Mouse (Mus musculus): ENCODE results near the gene Crispld2.
A peak's percentile ranks its signal among the peaks of the same experiment; 100 is the strongest.

The Crispld2 gene

GRCm38 (mm10) chr8:119992249-119992648, at the start of gene Crispld2:
TSS of gene Crispld2 (plus strand) at chr8:119992438.
- peak; percentile 30 to 34 for DNase-seq

GRCm38 (mm10) chr8:119943616-119944015, 48.6 kb upstream of the Crispld2 start:
- no peak for DNase-seq

GRCm38 (mm10) chr8:119944096-119944811, 48.0 kb upstream of the Crispld2 start:
- peak; percentile 73 to 74 for DNase-seq

DNA sequence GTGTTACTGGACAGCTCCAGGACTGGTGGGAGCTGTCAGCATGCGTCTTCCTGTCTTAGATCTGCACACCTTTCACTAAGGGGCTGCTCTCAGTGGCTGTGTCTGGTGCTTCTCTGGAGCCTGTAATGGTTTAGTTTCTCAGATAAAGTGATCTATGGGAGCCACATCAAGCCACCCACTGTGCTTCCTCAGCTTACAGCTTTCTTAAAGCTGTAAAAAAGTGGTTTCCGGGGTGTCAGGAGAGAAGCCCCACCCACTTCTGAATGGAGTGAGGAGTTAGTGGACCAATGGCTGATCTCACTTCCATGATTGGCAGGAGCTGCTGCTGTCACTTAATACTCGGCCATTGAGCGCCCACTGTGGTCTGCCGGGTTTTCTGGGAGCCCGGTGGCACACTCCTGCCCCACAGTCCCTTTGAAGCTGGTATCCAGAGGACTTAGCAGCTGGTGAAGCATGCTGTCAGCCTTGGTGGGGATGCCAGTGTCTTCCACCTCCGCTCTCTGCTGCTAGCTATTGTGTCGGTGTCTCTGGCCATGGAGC, 45.8 kb upstream of the Crispld2 start:
- no peak for DNase-seq

GRCm38 (mm10) chr8:119947653-119948052, 44.6 kb upstream of the Crispld2 start:
- no peak for DNase-seq

DNA sequence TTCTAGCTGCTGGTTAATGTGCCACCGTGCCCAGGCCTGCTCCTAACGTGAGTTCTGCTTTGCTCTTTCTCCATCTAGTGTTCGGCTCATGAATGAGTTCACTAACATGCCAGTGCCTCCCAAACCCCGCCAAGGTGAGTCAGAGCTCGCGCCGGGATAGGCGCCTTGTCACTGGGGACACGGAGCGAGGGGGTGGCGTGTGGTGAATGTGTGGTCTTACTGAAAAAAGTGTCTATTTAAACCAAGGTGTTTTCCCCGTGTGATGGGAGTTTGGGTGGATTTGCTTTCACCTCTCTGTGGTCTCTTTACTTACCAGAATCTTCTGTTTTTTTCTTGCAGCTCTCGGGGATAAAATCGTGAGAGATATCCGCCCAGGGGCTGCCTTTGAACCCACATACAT, 43.9 kb upstream of the Crispld2 start:
- DNase-seq = no peak

DNA sequence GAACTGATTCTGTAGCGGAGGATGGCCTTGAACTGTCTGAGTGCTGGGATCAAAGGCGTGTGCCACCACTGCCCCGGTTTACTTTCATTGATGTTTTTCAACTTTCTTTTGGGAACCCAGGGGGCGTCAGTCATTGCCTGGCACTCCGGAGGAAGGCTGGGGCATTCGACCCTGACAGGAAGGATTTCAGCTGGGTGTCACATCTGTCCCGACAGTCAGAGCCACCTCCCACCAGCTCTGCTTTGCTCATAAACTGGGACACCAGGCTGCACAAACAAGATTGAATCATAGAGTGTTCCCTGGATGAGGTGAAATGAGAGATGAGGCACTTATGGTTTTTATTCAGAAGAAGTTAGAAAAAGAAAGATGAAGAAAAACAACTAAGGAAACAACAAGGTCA, 40.0 kb upstream of the Crispld2 start:
- no peak for DNase-seq

DNA sequence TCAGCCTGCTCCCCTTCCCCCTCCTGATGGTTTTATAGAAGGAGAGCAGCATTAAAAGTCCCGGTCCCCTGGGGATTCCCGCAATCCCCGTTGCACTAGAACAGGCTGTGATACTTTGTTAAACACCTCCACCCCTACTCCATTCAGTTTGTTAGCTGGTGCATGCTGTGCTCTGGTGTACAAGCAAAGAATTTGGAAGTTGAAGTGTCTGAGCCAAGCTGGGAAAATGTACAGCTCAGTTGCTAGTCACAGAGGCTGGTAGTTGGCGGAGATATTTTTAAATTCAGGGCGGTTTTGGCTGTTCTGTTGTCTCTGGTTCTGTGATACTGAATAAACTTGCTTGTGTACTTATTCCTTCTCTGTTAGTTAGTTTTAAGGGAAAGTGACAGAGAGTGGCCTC, 39.5 kb upstream of the Crispld2 start:
- no peak for DNase-seq

GRCm38 (mm10) chr8:119955333-119955732, 36.9 kb upstream of the Crispld2 start:
- DNase-seq = no peak

- no peak for DNase-seq
Measured at GRCm38 (mm10) chr8:119958076-119958475, 34.2 kb upstream of the Crispld2 start.

- no peak for DNase-seq
Measured at GRCm38 (mm10) chr8:119960531-119961104, 31.6 kb upstream of the Crispld2 start.

DNA sequence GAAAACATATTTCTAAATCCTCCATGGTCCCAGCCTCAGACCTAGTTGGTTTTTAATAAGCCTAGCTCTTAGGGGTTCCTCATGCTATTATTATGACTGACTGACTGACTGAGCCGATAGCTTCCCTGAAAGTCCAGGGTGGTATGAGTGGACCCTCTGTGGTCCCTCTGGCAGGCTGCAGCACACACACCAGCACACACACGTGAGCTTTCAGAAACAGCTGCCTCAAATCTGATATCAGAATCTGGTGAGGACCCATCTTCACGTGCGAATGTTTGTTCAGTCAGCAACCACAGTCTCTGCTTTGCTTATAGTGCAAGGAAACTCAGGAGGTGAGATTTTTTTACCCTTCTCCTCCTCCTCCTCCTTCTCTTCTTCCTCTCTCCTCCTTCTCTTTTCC, 27.4 kb upstream of the Crispld2 start:
- no peak for DNase-seq

DNA sequence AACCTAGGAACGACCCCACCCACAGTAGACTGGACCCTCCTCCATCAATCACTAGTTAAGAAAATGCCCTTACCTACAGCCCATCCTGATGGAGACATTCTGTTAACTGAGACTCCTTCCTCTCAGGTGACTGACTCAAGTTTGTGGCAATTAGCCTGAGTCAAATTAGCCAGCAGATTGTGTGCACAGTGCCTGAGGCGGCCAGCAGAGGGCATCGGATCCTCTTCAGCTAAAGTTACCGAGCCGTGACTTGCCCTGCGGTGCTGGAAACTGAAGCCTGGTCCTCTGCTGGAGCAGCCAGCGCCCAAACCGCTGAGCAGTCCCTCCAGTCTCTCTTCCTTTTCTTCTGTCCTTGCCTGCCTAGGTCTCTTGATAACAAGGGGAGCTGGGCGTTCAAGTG, 24.8 kb upstream of the Crispld2 start:
- DNase-seq = peak in 1 of 2 experiments; percentile 11

- DNase-seq = no peak
Measured at GRCm38 (mm10) chr8:119970169-119970568, 22.1 kb upstream of the Crispld2 start.

DNA sequence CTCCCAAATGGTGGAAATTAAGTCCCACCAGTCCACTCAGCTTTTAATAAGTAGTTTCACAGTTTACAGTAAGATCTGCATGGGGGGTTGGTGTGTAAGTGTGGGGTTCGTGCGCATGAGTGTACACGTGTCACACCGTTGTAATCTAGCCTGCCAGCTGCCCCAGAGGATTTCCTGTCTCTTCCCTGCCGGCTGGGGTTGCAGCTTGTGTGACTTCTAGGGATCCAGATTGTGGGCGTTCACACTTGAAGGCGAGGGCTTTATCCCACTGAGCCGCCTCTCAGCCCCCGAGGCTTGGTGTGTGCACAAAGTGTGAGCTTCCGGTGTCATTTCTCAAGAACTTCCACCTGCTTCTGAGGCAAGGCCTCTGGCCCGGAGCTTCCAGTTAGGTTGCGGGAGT, 19.7 kb upstream of the Crispld2 start:
- DNase-seq = no peak

DNA sequence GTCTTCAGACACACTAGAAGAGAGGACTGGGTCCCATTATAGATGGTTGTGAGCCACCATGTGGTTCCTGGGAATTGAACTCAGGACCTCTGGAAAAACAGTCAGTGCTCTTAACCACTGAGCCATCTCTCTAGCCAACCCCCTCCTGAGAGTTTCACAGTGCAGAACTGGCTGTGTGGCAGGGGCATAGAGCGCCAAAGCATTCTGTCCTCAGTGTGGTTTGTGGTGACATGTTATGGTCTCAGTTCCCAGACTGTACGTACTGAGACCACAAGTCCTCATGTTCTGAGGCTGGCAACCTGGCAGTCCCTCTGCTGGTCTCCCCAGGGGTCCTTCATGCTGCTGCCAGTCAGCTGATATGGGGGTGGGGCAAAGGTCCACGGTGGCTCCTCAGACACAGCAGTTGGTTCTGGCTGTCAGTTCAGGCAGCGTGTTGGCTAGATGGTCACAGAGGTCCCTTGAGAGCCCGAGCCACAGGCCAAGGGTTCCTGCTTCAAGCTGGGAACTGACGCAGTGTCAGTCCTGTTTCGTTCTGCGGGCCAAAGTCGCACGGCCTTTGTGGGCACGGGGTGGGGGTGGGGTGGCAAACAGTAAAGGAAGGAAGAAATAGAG, 13.4 kb upstream of the Crispld2 start:
- peak; percentile 7 to 26 for DNase-seq

DNA sequence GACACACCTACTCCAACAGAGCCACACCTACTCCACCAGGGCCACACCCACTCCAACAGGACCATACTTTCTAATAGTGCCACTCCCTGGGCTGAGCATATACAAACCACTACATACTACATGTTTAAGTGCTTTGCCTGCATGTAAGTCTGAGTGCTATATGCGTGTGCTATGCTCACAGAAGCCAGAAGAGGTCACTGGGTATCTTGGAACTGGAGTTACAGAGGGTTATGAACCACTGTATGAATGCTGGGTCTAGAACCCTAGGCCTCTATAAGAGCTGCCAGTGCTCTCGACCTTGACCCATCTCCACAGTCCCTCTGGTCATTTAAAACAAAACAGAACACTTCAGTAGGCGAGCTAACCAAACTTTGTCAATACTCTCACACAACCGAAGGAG, 11.0 kb upstream of the Crispld2 start:
- DNase-seq = no peak

DNA sequence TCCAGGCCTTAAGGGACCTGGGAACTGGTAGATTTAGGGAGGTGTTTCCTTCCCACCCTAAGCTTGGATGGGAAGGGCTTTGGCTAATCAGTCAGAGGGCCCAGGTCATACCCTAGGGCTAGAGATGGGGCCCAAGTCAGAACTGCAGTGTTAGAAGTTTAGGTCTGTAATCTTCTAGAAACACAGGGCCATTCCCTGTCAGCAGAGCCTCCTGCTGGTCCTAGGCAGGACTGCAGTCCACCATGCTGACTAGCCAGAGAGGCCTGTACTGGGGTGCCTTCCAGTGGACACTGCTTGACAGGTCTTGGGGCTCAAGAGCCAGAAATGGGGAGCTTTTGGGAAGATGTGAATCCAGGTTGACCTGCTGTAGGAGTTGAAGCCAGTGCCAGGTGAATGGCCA, 8.2 kb upstream of the Crispld2 start:
- DNase-seq = peak in 1 of 2 experiments; percentile 29

DNA sequence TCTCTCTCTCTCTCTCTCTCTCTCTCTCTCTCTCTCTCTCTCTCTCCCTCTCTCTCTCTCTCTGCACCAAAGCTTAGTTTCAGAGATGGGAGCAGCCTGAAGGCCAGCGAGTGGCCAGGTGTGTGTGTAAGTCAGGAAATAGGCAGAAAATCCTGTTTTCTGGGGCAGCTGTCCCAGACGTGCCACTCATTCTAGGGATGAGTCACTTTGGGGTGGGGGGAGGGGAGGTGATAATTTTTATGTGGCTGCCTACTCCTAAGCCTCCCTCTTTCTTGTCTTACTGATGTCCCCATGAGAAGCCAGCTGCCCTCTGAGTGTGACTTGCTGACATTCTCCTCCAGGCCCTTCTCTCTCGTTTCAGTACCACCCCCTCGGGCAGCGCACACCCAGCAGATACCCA, 6.1 kb upstream of the Crispld2 start:
- no peak for DNase-seq

DNA sequence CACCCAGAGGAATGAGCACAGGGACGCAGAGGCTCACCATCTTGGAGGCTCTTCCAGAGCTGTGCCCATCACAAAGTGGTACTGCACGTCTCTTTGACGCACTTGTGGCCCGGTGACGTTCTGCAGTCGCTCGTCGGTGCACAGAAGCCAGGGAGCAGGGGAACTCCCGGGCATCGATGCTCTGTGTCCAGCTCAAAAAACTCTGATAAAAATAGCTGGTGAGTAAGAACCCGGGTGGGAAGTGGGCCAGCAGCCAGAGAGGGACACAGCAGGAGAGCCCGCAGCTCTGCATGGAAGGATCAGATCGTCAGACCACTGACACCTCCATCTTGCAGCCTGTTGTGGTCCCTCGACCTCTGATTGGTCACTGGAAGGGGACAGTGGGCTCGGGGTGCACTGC, 4.2 kb upstream of the Crispld2 start:
- no peak for DNase-seq

GRCm38 (mm10) chr8:119994114-119994513, 1.9 kb downstream of the Crispld2 start:
- DNase-seq = no peak

GRCm38 (mm10) chr8:119994556-119994955, 2.3 kb downstream of the Crispld2 start:
- DNase-seq = no peak

DNA sequence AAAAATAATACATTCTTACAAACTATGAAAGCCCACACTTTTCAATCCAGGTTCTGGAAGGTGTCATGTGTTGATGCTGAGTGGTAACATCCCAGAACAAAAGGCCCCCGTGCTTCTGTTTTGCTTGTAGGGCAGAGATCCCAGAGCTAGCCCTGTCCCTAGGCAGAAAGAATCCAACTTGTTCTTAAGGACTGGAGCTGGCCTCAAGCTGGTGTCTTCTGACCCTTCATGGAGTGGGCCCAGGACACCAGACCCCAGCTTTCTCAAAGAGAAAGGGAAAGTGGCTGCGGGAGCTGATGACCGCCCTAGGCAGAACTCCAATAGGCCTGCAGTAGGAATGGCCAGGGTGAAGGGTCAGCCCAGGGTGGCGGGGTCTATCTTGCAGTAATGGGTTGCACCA, 5.0 kb downstream of the Crispld2 start:
- DNase-seq = no peak

GRCm38 (mm10) chr8:120000461-120000860, 8.2 kb downstream of the Crispld2 start:
- no peak for DNase-seq
